Mouse (Mus musculus): Measurements from ENCODE around the gene Sptbn4. TPM values are rescaled to one million over a fixed set of nuclear protein-coding genes. Genes with fewer than 3 reads are reported as not detected.

The Sptbn4 gene
- total and polyA plus RNA-seq, 2 experiments from 2014 or later, result 3.4 to 24.8 TPM

GRCm38 (mm10) chr7:27335011-27335720, 112.3 kb downstream of the Sptbn4 start:
- WGBS, result 59% methylated on average over 15 of the region's 15 CpGs
- peaks cover 26% of the 10 kb centered on the region for H3K4me1 ChIP-seq (ENCODE audit: insufficient read depth, low read length)
- no peak for ATAC-seq

GRCm38 (mm10) chr7:27334405-27334911, 113.0 kb downstream of the Sptbn4 start:
- no peaks in the 10 kb centered on the region for H3K36me3 ChIP-seq (ENCODE audit: insufficient read depth, low read length)
- H3K4me2 ChIP-seq (ENCODE audit: low read depth, low read length), result 0 out of 2 replicates have a peak overlapping the region, but pooled peaks have one; percentile 3
- no peak overlapping the region for H3K4me3 ChIP-seq (ENCODE audit: low read length)
- WGBS, result 5% methylated on average over 32 of the region's 32 CpGs
- ATAC-seq (no peak), DNase-seq (ENCODE audit: low spot score) (no peak)
- no peak overlapping the region for H3K27ac ChIP-seq
- peaks cover 58% of the 10 kb centered on the region for H3K27me3 ChIP-seq (ENCODE audit: insufficient read depth, low read length)
- H3K9ac ChIP-seq (replicated peaks; ENCODE audit: low read length), result no peak overlapping the region
- H3K4me1 ChIP-seq (ENCODE audit: insufficient read depth, low read length), result peaks cover 28% of the 10 kb centered on the region
- TF ChIP-seq CTCF (IDR thresholded peaks at IDR 0.05; ENCODE audit: low read depth), result peak; percentile 27; the same call in 1 of the 2 replicates
- H3K9me3 ChIP-seq (ENCODE audit: low read length), result no peaks in the 10 kb centered on the region

More at GRCm38 (mm10) chr7:27335011-27335720, 112.3 kb downstream of the Sptbn4 start:
- no peak overlapping the region for H3K4me3 ChIP-seq (ENCODE audit: low read length)
- no peak overlapping the region for H3K27ac ChIP-seq
- H3K9ac ChIP-seq (replicated peaks; ENCODE audit: low read length), result no peak overlapping the region
- H3K36me3 ChIP-seq (ENCODE audit: insufficient read depth, low read length), result no peaks in the 10 kb centered on the region
- no peaks in the 10 kb centered on the region for H3K9me3 ChIP-seq (ENCODE audit: low read length)
- no peak overlapping the region for H3K4me2 ChIP-seq (ENCODE audit: low read depth, low read length)
- TF ChIP-seq CTCF (IDR thresholded peaks at IDR 0.05; ENCODE audit: low read depth), result no peak
- no peak for DNase-seq (ENCODE audit: low spot score)
- H3K27me3 ChIP-seq (ENCODE audit: insufficient read depth, low read length), result peaks cover 51% of the 10 kb centered on the region

- no peaks in the 10 kb centered on the region for H3K9me3 ChIP-seq (ENCODE audit: low read length)
- no peak for TF ChIP-seq CTCF (IDR thresholded peaks at IDR 0.05; ENCODE audit: low read depth)
- WGBS, result under 1% methylated on average over 54 of the region's 77 CpGs
- H3K4me3 ChIP-seq (ENCODE audit: low read length), result peak overlapping the region; percentile 45
- ATAC-seq, result no peak
- peaks cover 68% of the 10 kb centered on the region for H3K27me3 ChIP-seq (ENCODE audit: insufficient read depth, low read length)
- H3K27ac ChIP-seq, result no peak overlapping the region
- H3K4me1 ChIP-seq (ENCODE audit: insufficient read depth, low read length), result peaks cover 29% of the 10 kb centered on the region
- no peaks in the 10 kb centered on the region for H3K36me3 ChIP-seq (ENCODE audit: insufficient read depth, low read length)
- H3K9ac ChIP-seq (replicated peaks; ENCODE audit: low read length), result peak overlapping the region; percentile 44; the same call in 1 of the 2 replicates
- peak; percentile 15 for DNase-seq (ENCODE audit: low spot score)
- H3K4me2 ChIP-seq (ENCODE audit: low read depth, low read length), result peak overlapping the region; percentile 87
These were observed 114.1 kb downstream of the Sptbn4 start for GRCm38 (mm10) chr7:27333316-27333941.

- Histone ChIP-seq H3K27ac (no peak overlapping the region), H3K4me2 (ENCODE audit: low read depth, low read length) (peak overlapping the region; percentile 87), H3K9ac (replicated peaks; ENCODE audit: low read length) (peak overlapping the region; percentile 44; the same call in 1 of the 2 replicates), H3K9me3 (ENCODE audit: low read length) (no peaks in the 10 kb centered on the region), H3K4me1 (ENCODE audit: insufficient read depth, low read length) (peaks cover 28% of the 10 kb centered on the region), H3K4me3 (ENCODE audit: low read length) (peak overlapping the region; percentile 45), H3K36me3 (ENCODE audit: insufficient read depth, low read length) (no peaks in the 10 kb centered on the region), H3K27me3 (ENCODE audit: insufficient read depth, low read length) (peaks cover 68% of the 10 kb centered on the region)
- WGBS, result under 1% methylated on average over 35 of the region's 39 CpGs
- ATAC-seq (0 out of 2 replicates have a peak, but pooled peaks have one; percentile 9), DNase-seq (ENCODE audit: low spot score) (peak; percentile 80)
- peak; percentile 76 for TF ChIP-seq CTCF (IDR thresholded peaks at IDR 0.05; ENCODE audit: low read depth)
These were observed 114.9 kb downstream of the Sptbn4 start for GRCm38 (mm10) chr7:27332353-27333199.

- no peak overlapping the region for H3K4me3 ChIP-seq (ENCODE audit: low read length)
- peak; percentile 9 for DNase-seq (ENCODE audit: low spot score)
- H3K36me3 ChIP-seq (ENCODE audit: insufficient read depth, low read length), result no peaks in the 10 kb centered on the region
- 10% methylated on average over 8 of the region's 8 CpGs for WGBS
- no peaks in the 10 kb centered on the region for H3K9me3 ChIP-seq (ENCODE audit: low read length)
- no peak for ATAC-seq
- peaks cover 23% of the 10 kb centered on the region for H3K4me1 ChIP-seq (ENCODE audit: insufficient read depth, low read length)
- no peak overlapping the region for H3K9ac ChIP-seq (replicated peaks; ENCODE audit: low read length)
- TF ChIP-seq CTCF (IDR thresholded peaks at IDR 0.05; ENCODE audit: low read depth), result no peak
- peaks cover 71% of the 10 kb centered on the region for H3K27me3 ChIP-seq (ENCODE audit: insufficient read depth, low read length)
- peak overlapping the region; percentile 87 for H3K4me2 ChIP-seq (ENCODE audit: low read depth, low read length)
- H3K27ac ChIP-seq, result no peak overlapping the region
These were observed 115.6 kb downstream of the Sptbn4 start for GRCm38 (mm10) chr7:27331854-27332253.

- no peaks in the 10 kb centered on the region for H3K36me3 ChIP-seq (ENCODE audit: insufficient read depth, low read length)
- no peak for DNase-seq (ENCODE audit: low spot score)
- TF ChIP-seq CTCF (IDR thresholded peaks at IDR 0.05; ENCODE audit: low read depth), result no peak
- H3K4me2 ChIP-seq (ENCODE audit: low read depth, low read length), result no peak overlapping the region; the same call in 1 of the 2 replicates
- H3K9ac ChIP-seq (replicated peaks; ENCODE audit: low read length), result no peak overlapping the region
- no peak overlapping the region for H3K4me3 ChIP-seq (ENCODE audit: low read length)
- no peak for ATAC-seq
- H3K27me3 ChIP-seq (ENCODE audit: insufficient read depth, low read length), result peaks cover 75% of the 10 kb centered on the region
- H3K4me1 ChIP-seq (ENCODE audit: insufficient read depth, low read length), result peaks cover 22% of the 10 kb centered on the region
- H3K27ac ChIP-seq, result no peak overlapping the region
- 4% methylated on average over 8 of the region's 8 CpGs for WGBS
- no peaks in the 10 kb centered on the region for H3K9me3 ChIP-seq (ENCODE audit: low read length)
These were observed 116.0 kb downstream of the Sptbn4 start for GRCm38 (mm10) chr7:27331541-27331851.

Measured in hindbrain, postnatal 0 days (tissue).